9 mouse cellular contexts compared by ENCODE assay signal in genomic region chr10:119131977-119132376, GRCm38 (mm10).
DNase-seq lines count a peak whose midpoint lies in the region; ATAC-seq and TF ChIP-seq lines count a peak whose summit lies in the region.
"Had no signal": no experiment of that assay in that cellular context is flagged by ENCODE, and none has a peak within 500 bp of the region (broad histone marks: within the 10 kb centered on the region; RNA-seq: fewer than 3 reads in every experiment).

No protein-coding gene starts in this region.

- H3K9me3 ChIP-seq in E14TG2a.4 (ENCODE audit: low read length), result no peaks in the 10 kb centered on the region
- H3K9me3 ChIP-seq in embryonic facial prominence, embryonic 14.5 days (ENCODE audit: control insufficient read depth, low read length), result no peaks in the 10 kb centered on the region
- H3K9me3 ChIP-seq in limb, embryonic 11.5 days (ENCODE audit: control insufficient read depth, low read length), result no peaks in the 10 kb centered on the region
- no peaks in the 10 kb centered on the region for H3K9me3 ChIP-seq in stomach, embryonic 16.5 days (replicated peaks; ENCODE audit: control insufficient read depth, low read length)

- H3K4me2 ChIP-seq in embryonic facial prominence, embryonic 14.5 days (ENCODE audit: low read depth, low read length), result peak overlapping the region; percentile 50
- H3K4me2 ChIP-seq in limb, embryonic 11.5 days (ENCODE audit: low read depth, severe bottlenecking), result peak overlapping the region; percentile 39
- H3K4me2 ChIP-seq in stomach, embryonic 16.5 days (ENCODE audit: low read depth, low read length), result peak overlapping the region; percentile 31

- H3K36me3 ChIP-seq in E14TG2a.4 (ENCODE audit: insufficient read depth, low read length), result no peaks in the 10 kb centered on the region
- H3K36me3 ChIP-seq in embryonic facial prominence, embryonic 14.5 days (ENCODE audit: control insufficient read depth, insufficient read depth, low read length), result no peaks in the 10 kb centered on the region
- no peaks in the 10 kb centered on the region for H3K36me3 ChIP-seq in limb, embryonic 11.5 days (ENCODE audit: control insufficient read depth, insufficient read depth, low read length)
- no peaks in the 10 kb centered on the region for H3K36me3 ChIP-seq in stomach, embryonic 16.5 days (ENCODE audit: control insufficient read depth, insufficient read depth, low read length)

- peak; percentile 74 for ATAC-seq in frontal cortex, adult (ENCODE audit: low TSS enrichment)
- ATAC-seq in embryonic facial prominence, embryonic 14.5 days (ENCODE audit: low read depth), result peak; percentile 83; the same call in 1 of the 2 replicates
- no peak for ATAC-seq in limb, embryonic 11.5 days (ENCODE audit: insufficient number of reproducible peaks, low FRiP score, low TSS enrichment, low read depth)
- no peak for ATAC-seq in stomach, embryonic 16.5 days (ENCODE audit: insufficient read depth, low FRiP score)

- WGBS in embryonic facial prominence, embryonic 14.5 days, result 18% methylated on average over 16 of the region's 16 CpGs
- WGBS in limb, embryonic 11.5 days, result 14% methylated on average over 16 of the region's 16 CpGs
- WGBS in stomach, embryonic 16.5 days, result 29% methylated on average over 16 of the region's 16 CpGs

- peaks cover 40% of the 10 kb centered on the region for H3K4me1 ChIP-seq in E14TG2a.4 (replicated peaks; ENCODE audit: low read depth, low read length)
- no peaks in the 10 kb centered on the region for H3K4me1 ChIP-seq in embryonic facial prominence, embryonic 14.5 days (ENCODE audit: control insufficient read depth, insufficient read depth, low read length)
- 0 out of 2 replicates have a peak, but pooled peaks cover 4% of the 10 kb centered on the region for H3K4me1 ChIP-seq in limb, embryonic 11.5 days (ENCODE audit: control insufficient read depth, insufficient read depth, low read length)
- peaks cover 3% of the 10 kb centered on the region; the same call in 1 of the 2 replicates for H3K4me1 ChIP-seq in stomach, embryonic 16.5 days (ENCODE audit: control insufficient read depth, insufficient read depth, low read length)

- no peak for TF ChIP-seq CTCF in E14TG2a.4 (conservative IDR thresholded peaks at IDR 0.05; ENCODE audit: low read length)

- no peak overlapping the region for H3K27ac ChIP-seq in embryonic facial prominence, embryonic 14.5 days (replicated peaks; ENCODE audit: low read depth, low read length)
- no peak overlapping the region for H3K27ac ChIP-seq in limb, embryonic 11.5 days (replicated peaks; ENCODE audit: low read depth, low read length)
- no peak overlapping the region for H3K27ac ChIP-seq in stomach, embryonic 16.5 days (ENCODE audit: low read length)
- H3K27ac ChIP-seq: liver, embryonic 14.5 days had no signal

- H3K27me3 ChIP-seq in E14TG2a.4 (ENCODE audit: insufficient read depth, low read length), result peaks cover 9% of the 10 kb centered on the region; the same call in 1 of the 2 replicates
- no peaks in the 10 kb centered on the region for H3K27me3 ChIP-seq in embryonic facial prominence, embryonic 14.5 days (replicated peaks; ENCODE audit: control insufficient read depth, insufficient read depth, low read length)
- no peaks in the 10 kb centered on the region for H3K27me3 ChIP-seq in limb, embryonic 11.5 days (ENCODE audit: control insufficient read depth, insufficient read depth, low read length)
- H3K27me3 ChIP-seq in stomach, embryonic 16.5 days (ENCODE audit: control insufficient read depth, insufficient read depth, low read length), result no peaks in the 10 kb centered on the region

- no peak overlapping the region for H3K9ac ChIP-seq in embryonic facial prominence, embryonic 14.5 days (ENCODE audit: low read depth, low read length)
- H3K9ac ChIP-seq in limb, embryonic 11.5 days (ENCODE audit: low read length), result no peak overlapping the region
- H3K9ac ChIP-seq in stomach, embryonic 16.5 days (ENCODE audit: low read length), result no peak overlapping the region
- H3K9ac ChIP-seq: liver, embryonic 14.5 days had no signal

- H3K4me3 ChIP-seq in E14TG2a.4 (replicated peaks; ENCODE audit: low read length), result peak overlapping the region; percentile 45
- H3K4me3 ChIP-seq in embryonic facial prominence, embryonic 14.5 days (ENCODE audit: low read depth, low read length), result 0 out of 2 replicates have a peak overlapping the region, but pooled peaks have one; percentile 6
- H3K4me3 ChIP-seq in limb, embryonic 11.5 days (ENCODE audit: low read depth, low read length), result no peak overlapping the region
- no peak overlapping the region for H3K4me3 ChIP-seq in stomach, embryonic 16.5 days (replicated peaks; ENCODE audit: low read length)

- no peak for DNase-seq in frontal cortex, postnatal 25 days (ENCODE audit: low spot score in 2 of 2)
- DNase-seq in embryonic facial prominence, embryonic 14.5 days (ENCODE audit: low spot score), result peak; percentile 84
- DNase-seq in limb, embryonic 11.5 days (ENCODE audit: low spot score), result peak; percentile 67
- DNase-seq in ovary, postnatal 14 days (ENCODE audit: low spot score), result no peak
- DNase-seq in thymus, adult 18-20 months, result no peak

Comparison
In these comparisons a context has a peak if more than half of its experiments do, and no peak if none do; other contexts are left out.
1. ATAC-seq: peak in frontal cortex, adult (single experiment) and embryonic facial prominence, embryonic 14.5 days (single experiment); none in limb, embryonic 11.5 days (single experiment) and stomach, embryonic 16.5 days (single experiment).
2. DNase-seq: peak in embryonic facial prominence, embryonic 14.5 days (single experiment) and limb, embryonic 11.5 days (single experiment); none in frontal cortex, postnatal 25 days (0 of 2), ovary, postnatal 14 days (single experiment) and thymus, adult 18-20 months (0 of 2).
3. H3K4me3 ChIP-seq: peak in E14TG2a.4 (single experiment) and embryonic facial prominence, embryonic 14.5 days (single experiment); none in limb, embryonic 11.5 days (single experiment) and stomach, embryonic 16.5 days (single experiment).
4. Peak in every context shown above with its lines, with median percentiles within 50 percentile points of each other: H3K4me2 ChIP-seq.